Mouse (Mus musculus): ENCODE measurements around the gene Cactin. TPM values are rescaled to one million over a fixed set of nuclear protein-coding genes. Genes with fewer than 3 reads are reported as not detected.

Gene Cactin
- 0.24 TPM for polyA plus RNA-seq (2014; fragmentation: Illumina TruSeq; extraction: RNeasy Lipid Tissue Mini Kit (QIAGEN cat#74804); ENCODE audit: low read depth, low replicate concordance)

GRCm38 (mm10) chr10:81320550-81321347, at the start of gene Cactin:
TSS of gene Cactin (plus strand) at chr10:81321103.

GRCm38 (mm10) chr10:81291511-81292104, 29.3 kb upstream of the Cactin start, which contains the start of gene Tjp3:
TSS of gene Tjp3 (minus strand) at chr10:81291581.

GRCm38 (mm10) chr10:81292554-81293333, 28.2 kb upstream of the Cactin start, which contains the start of gene Pip5k1c:
TSS of gene Pip5k1c (plus strand) at chr10:81292963.

GRCm38 (mm10) chr10:81328386-81328785, 7.5 kb downstream of the Cactin start, which contains the start of gene Tbxa2r:
TSS of gene Tbxa2r (plus strand) at chr10:81328731.

GRCm38 (mm10) chr10:81342686-81343505, 22.0 kb downstream of the Cactin start, which contains the start of gene Gipc3:
TSS of gene Gipc3 (minus strand) at chr10:81343266.

GRCm38 (mm10) chr10:81350351-81351063, 29.6 kb downstream of the Cactin start, which contains the start of gene Hmg20b:
TSS of gene Hmg20b (minus strand) at chr10:81350480.

GRCm38 (mm10) chr10:81356991-81357844, 36.3 kb downstream of the Cactin start, which contains the start of gene Mfsd12:
TSS of gene Mfsd12 (plus strand) at chr10:81357491.

GRCm38 (mm10) chr10:81365672-81366476, 45.0 kb downstream of the Cactin start, which contains the start of gene 4930404N11Rik:
TSS of gene 4930404N11Rik (minus strand) at chr10:81365816.

Other genes starting within 250 kb of the Cactin start
- 52.3 TPM for gene Creb3l3, start 222.2 kb upstream of the Cactin start, polyA plus RNA-seq (2014; fragmentation: Illumina TruSeq; extraction: RNeasy Lipid Tissue Mini Kit (QIAGEN cat#74804); ENCODE audit: low read depth, low replicate concordance)
- 3.6 TPM for gene Map2k2, start 215.2 kb upstream of the Cactin start, polyA plus RNA-seq (2014; fragmentation: Illumina TruSeq; extraction: RNeasy Lipid Tissue Mini Kit (QIAGEN cat#74804); ENCODE audit: low read depth, low replicate concordance)
- 6.0 TPM for gene Zbtb7a, start 185.9 kb upstream of the Cactin start, polyA plus RNA-seq (2014; fragmentation: Illumina TruSeq; extraction: RNeasy Lipid Tissue Mini Kit (QIAGEN cat#74804); ENCODE audit: low read depth, low replicate concordance)
- gene Pias4, start 153.2 kb upstream of the Cactin start, polyA plus RNA-seq (2014; fragmentation: Illumina TruSeq; extraction: RNeasy Lipid Tissue Mini Kit (QIAGEN cat#74804); ENCODE audit: low read depth, low replicate concordance): 0.61 TPM
- 34.4 TPM for gene Eef2, start 144.5 kb upstream of the Cactin start, polyA plus RNA-seq (2014; fragmentation: Illumina TruSeq; extraction: RNeasy Lipid Tissue Mini Kit (QIAGEN cat#74804); ENCODE audit: low read depth, low replicate concordance)
- gene Dapk3, start 138.1 kb upstream of the Cactin start, polyA plus RNA-seq (2014; fragmentation: Illumina TruSeq; extraction: RNeasy Lipid Tissue Mini Kit (QIAGEN cat#74804); ENCODE audit: low read depth, low replicate concordance): not detected
- gene 4930442H23Rik, start 137.3 kb upstream of the Cactin start, polyA plus RNA-seq (2014; fragmentation: Illumina TruSeq; extraction: RNeasy Lipid Tissue Mini Kit (QIAGEN cat#74804); ENCODE audit: low read depth, low replicate concordance): not detected
- gene Nmrk2, start 119.1 kb upstream of the Cactin start, polyA plus RNA-seq (2014; fragmentation: Illumina TruSeq; extraction: RNeasy Lipid Tissue Mini Kit (QIAGEN cat#74804); ENCODE audit: low read depth, low replicate concordance): not detected
- not detected for gene Atcay, start 90.3 kb upstream of the Cactin start, polyA plus RNA-seq (2014; fragmentation: Illumina TruSeq; extraction: RNeasy Lipid Tissue Mini Kit (QIAGEN cat#74804); ENCODE audit: low read depth, low replicate concordance)
- not detected for gene Zfr2, start 87.9 kb upstream of the Cactin start, polyA plus RNA-seq (2014; fragmentation: Illumina TruSeq; extraction: RNeasy Lipid Tissue Mini Kit (QIAGEN cat#74804); ENCODE audit: low read depth, low replicate concordance)
- not detected for gene Matk, start 68.2 kb upstream of the Cactin start, polyA plus RNA-seq (2014; fragmentation: Illumina TruSeq; extraction: RNeasy Lipid Tissue Mini Kit (QIAGEN cat#74804); ENCODE audit: low read depth, low replicate concordance)
- gene Mrpl54, start 54.2 kb upstream of the Cactin start, polyA plus RNA-seq (2014; fragmentation: Illumina TruSeq; extraction: RNeasy Lipid Tissue Mini Kit (QIAGEN cat#74804); ENCODE audit: low read depth, low replicate concordance): 4.6 TPM
- gene Apba3, start 54.1 kb upstream of the Cactin start, polyA plus RNA-seq (2014; fragmentation: Illumina TruSeq; extraction: RNeasy Lipid Tissue Mini Kit (QIAGEN cat#74804); ENCODE audit: low read depth, low replicate concordance): 1.1 TPM
- 1.4 TPM for gene Tjp3, start 29.5 kb upstream of the Cactin start, polyA plus RNA-seq (2014; fragmentation: Illumina TruSeq; extraction: RNeasy Lipid Tissue Mini Kit (QIAGEN cat#74804); ENCODE audit: low read depth, low replicate concordance)
- gene Pip5k1c, start 28.1 kb upstream of the Cactin start, polyA plus RNA-seq (2014; fragmentation: Illumina TruSeq; extraction: RNeasy Lipid Tissue Mini Kit (QIAGEN cat#74804); ENCODE audit: low read depth, low replicate concordance): 1.0 TPM
- not detected for gene Tbxa2r, start 7.6 kb downstream of the Cactin start, polyA plus RNA-seq (2014; fragmentation: Illumina TruSeq; extraction: RNeasy Lipid Tissue Mini Kit (QIAGEN cat#74804); ENCODE audit: low read depth, low replicate concordance)
- not detected for gene Gipc3, start 22.2 kb downstream of the Cactin start, polyA plus RNA-seq (2014; fragmentation: Illumina TruSeq; extraction: RNeasy Lipid Tissue Mini Kit (QIAGEN cat#74804); ENCODE audit: low read depth, low replicate concordance)
- 4.2 TPM for gene Hmg20b, start 29.4 kb downstream of the Cactin start, polyA plus RNA-seq (2014; fragmentation: Illumina TruSeq; extraction: RNeasy Lipid Tissue Mini Kit (QIAGEN cat#74804); ENCODE audit: low read depth, low replicate concordance)
- 0.24 TPM for gene Mfsd12, start 36.4 kb downstream of the Cactin start, polyA plus RNA-seq (2014; fragmentation: Illumina TruSeq; extraction: RNeasy Lipid Tissue Mini Kit (QIAGEN cat#74804); ENCODE audit: low read depth, low replicate concordance)
- not detected for gene 4930404N11Rik, start 44.7 kb downstream of the Cactin start, polyA plus RNA-seq (2014; fragmentation: Illumina TruSeq; extraction: RNeasy Lipid Tissue Mini Kit (QIAGEN cat#74804); ENCODE audit: low read depth, low replicate concordance)
- 0.34 TPM for gene Fzr1, start 57.4 kb downstream of the Cactin start, polyA plus RNA-seq (2014; fragmentation: Illumina TruSeq; extraction: RNeasy Lipid Tissue Mini Kit (QIAGEN cat#74804); ENCODE audit: low read depth, low replicate concordance)
- not detected for gene Dohh, start 63.3 kb downstream of the Cactin start, polyA plus RNA-seq (2014; fragmentation: Illumina TruSeq; extraction: RNeasy Lipid Tissue Mini Kit (QIAGEN cat#74804); ENCODE audit: low read depth, low replicate concordance)
- not detected for gene Gm48551, start 63.4 kb downstream of the Cactin start, polyA plus RNA-seq (2014; fragmentation: Illumina TruSeq; extraction: RNeasy Lipid Tissue Mini Kit (QIAGEN cat#74804); ENCODE audit: low read depth, low replicate concordance)
- gene Gm48552, start 67.9 kb downstream of the Cactin start, polyA plus RNA-seq (2014; fragmentation: Illumina TruSeq; extraction: RNeasy Lipid Tissue Mini Kit (QIAGEN cat#74804); ENCODE audit: low read depth, low replicate concordance): not detected
- not detected for gene Smim24, start 71.9 kb downstream of the Cactin start, polyA plus RNA-seq (2014; fragmentation: Illumina TruSeq; extraction: RNeasy Lipid Tissue Mini Kit (QIAGEN cat#74804); ENCODE audit: low read depth, low replicate concordance)
- 14.6 TPM for gene Nfic, start 134.5 kb downstream of the Cactin start, polyA plus RNA-seq (2014; fragmentation: Illumina TruSeq; extraction: RNeasy Lipid Tissue Mini Kit (QIAGEN cat#74804); ENCODE audit: low read depth, low replicate concordance)
- gene Celf5, start 161.6 kb downstream of the Cactin start, polyA plus RNA-seq (2014; fragmentation: Illumina TruSeq; extraction: RNeasy Lipid Tissue Mini Kit (QIAGEN cat#74804); ENCODE audit: low read depth, low replicate concordance): not detected
- 1.6 TPM for gene Ncln, start 175.3 kb downstream of the Cactin start, polyA plus RNA-seq (2014; fragmentation: Illumina TruSeq; extraction: RNeasy Lipid Tissue Mini Kit (QIAGEN cat#74804); ENCODE audit: low read depth, low replicate concordance)
- gene S1pr4, start 179.0 kb downstream of the Cactin start, polyA plus RNA-seq (2014; fragmentation: Illumina TruSeq; extraction: RNeasy Lipid Tissue Mini Kit (QIAGEN cat#74804); ENCODE audit: low read depth, low replicate concordance): not detected
- gene Gna15, start 203.1 kb downstream of the Cactin start, polyA plus RNA-seq (2014; fragmentation: Illumina TruSeq; extraction: RNeasy Lipid Tissue Mini Kit (QIAGEN cat#74804); ENCODE audit: low read depth, low replicate concordance): not detected
- gene Gna11, start 224.1 kb downstream of the Cactin start, polyA plus RNA-seq (2014; fragmentation: Illumina TruSeq; extraction: RNeasy Lipid Tissue Mini Kit (QIAGEN cat#74804); ENCODE audit: low read depth, low replicate concordance): 4.4 TPM
- gene Aes, start 238.4 kb downstream of the Cactin start, polyA plus RNA-seq (2014; fragmentation: Illumina TruSeq; extraction: RNeasy Lipid Tissue Mini Kit (QIAGEN cat#74804); ENCODE audit: low read depth, low replicate concordance): 37.6 TPM